Mouse (Mus musculus): ENCODE data around the gene Napa. TPM values are rescaled to one million over a fixed set of nuclear protein-coding genes. Genes with fewer than 3 reads are reported as not detected.

Napa gene
- polyA plus RNA-seq (2015; fragmentation: Nextera tagmentation; extraction: Ambion mirVana): 211 and 233 TPM in 2 replicates

DNA sequence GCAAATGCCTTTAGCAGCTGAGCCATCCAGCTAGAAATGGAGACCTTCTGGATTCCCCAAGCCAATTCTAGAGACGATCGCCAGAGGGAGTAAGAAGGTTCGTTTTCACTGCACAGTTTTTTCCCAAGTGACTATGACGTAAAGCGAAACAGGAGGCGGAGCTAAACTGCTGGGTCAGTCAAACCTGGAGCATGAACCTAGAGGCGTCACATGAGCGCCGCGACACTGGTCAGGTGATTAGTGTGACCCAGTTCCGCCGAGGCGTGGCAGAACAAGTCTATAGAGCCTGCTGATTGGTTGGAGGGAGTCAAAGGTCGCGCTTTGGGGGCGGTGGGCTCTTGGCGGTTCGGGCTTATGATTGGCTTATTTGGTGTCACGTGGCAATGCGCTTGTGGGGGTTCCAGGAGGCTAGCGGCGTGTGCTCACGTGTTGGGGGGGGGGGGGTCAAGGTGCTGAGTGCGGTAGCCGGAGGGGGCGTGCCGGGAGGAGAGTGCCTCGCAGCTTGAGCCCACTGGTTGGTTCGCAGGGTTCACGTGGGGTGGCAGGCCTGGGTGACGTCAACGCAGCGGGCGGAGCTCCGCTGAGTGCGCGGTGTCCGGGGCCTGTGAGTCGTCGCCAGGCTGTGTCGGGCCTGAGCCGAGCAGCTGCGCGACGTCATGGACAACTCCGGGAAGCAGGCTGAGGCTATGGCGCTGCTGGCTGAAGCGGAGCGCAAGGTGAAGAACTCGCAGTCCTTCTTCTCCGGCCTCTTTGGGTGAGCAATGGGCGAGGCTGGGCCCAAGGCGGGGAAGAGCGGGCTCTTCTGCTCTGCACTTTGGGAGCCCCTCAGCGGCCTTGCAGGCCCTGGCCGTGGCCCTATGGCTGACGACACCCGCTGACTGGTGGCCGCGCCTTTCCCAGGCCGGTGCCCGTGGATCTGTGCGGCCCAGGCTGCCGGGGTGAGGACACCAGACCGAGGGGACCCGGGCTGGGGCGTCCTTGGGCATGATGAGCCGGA lies at the start of gene Napa:
Napa (plus strand) TSS at position 438 of the 997 bp plus-strand sequence.
- H3K27ac ChIP-seq (ENCODE audit: low read length): peak within 1 kb of the TSS; percentile 92
- H3K27me3 ChIP-seq (replicated peaks; ENCODE audit: control insufficient read depth, insufficient read depth, low read length): no peaks in the 10 kb centered on the region
- no peaks in the 10 kb centered on the region for H3K9me3 ChIP-seq (ENCODE audit: control insufficient read depth, low read length)
- peak; percentile 99 for ATAC-seq
- H3K9ac ChIP-seq (ENCODE audit: low read depth, low read length): peak within 1 kb of the TSS; percentile 99
- H3K4me2 ChIP-seq (ENCODE audit: low read depth, low read length): peak within 1 kb of the TSS; percentile 93
- H3K4me3 ChIP-seq (ENCODE audit: low read length): peak within 1 kb of the TSS; percentile 97
- under 1% methylated on average over 67 of the region's 68 CpGs for WGBS
- H3K4me1 ChIP-seq (ENCODE audit: control insufficient read depth, insufficient read depth, low read length): peaks cover 24% of the 10 kb centered on the region
- peaks cover 3% of the 10 kb centered on the region; the same call in 1 of the 2 replicates for H3K36me3 ChIP-seq (ENCODE audit: control insufficient read depth, insufficient read depth, low read length)

DNA sequence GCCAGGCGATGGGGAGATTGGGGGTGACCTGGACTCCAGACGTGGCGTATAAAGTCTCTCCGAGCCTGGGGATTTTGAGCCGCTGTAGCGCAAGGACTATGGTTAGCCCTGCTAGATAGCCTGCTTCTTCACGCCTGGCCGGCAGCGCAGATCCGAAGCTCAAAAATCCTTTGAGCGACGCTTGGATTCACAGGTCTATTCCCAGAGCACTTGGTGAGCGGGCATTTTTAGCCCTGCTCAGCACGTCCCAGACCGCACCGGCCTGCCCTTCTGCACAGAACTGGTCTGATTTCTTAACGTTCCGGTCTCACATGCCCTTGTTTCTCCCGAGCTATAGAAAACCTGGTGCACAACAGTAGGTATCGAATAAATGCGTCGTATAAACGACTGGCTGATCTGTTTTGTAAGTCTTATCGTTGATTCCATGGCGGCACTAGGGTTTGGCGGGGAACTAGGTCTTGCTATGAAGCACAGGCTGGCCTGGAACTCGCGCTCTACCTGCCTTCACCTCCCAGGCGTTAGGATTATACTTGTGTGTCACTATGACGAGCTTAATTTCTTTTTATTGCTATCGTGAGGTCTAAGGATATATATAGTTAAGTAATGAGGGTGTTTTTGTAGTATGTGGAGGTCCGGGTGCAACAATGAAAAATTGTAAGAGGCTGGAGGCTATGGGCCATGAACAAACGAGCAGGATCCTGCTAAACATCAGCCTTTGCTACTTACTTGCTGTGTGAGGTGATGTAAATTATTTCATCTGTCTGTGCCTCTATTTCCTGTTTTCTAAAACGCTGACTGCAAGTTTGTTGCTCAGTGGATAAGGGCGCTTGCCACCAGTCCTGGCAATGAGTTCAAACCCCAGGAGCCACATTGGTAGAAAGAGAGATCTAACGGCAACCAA lies 49.3 kb upstream of the Napa start:
- peak overlapping the region; percentile 92 for H3K9ac ChIP-seq (ENCODE audit: low read depth, low read length)
- H3K36me3 ChIP-seq (ENCODE audit: control insufficient read depth, insufficient read depth, low read length): no peaks in the 10 kb centered on the region
- H3K27ac ChIP-seq (ENCODE audit: low read length): peak overlapping the region; percentile 87
- no peak; the same call in 1 of the 2 replicates for ATAC-seq
- no peaks in the 10 kb centered on the region for H3K27me3 ChIP-seq (replicated peaks; ENCODE audit: control insufficient read depth, insufficient read depth, low read length)
- no peaks in the 10 kb centered on the region for H3K9me3 ChIP-seq (ENCODE audit: control insufficient read depth, low read length)
- peaks cover 41% of the 10 kb centered on the region for H3K4me1 ChIP-seq (ENCODE audit: control insufficient read depth, insufficient read depth, low read length)
- 7% methylated on average over 36 of the region's 36 CpGs for WGBS
- peak overlapping the region; percentile 83 for H3K4me3 ChIP-seq (ENCODE audit: low read length)
- H3K4me2 ChIP-seq (ENCODE audit: low read depth, low read length): peak overlapping the region; percentile 94

DNA sequence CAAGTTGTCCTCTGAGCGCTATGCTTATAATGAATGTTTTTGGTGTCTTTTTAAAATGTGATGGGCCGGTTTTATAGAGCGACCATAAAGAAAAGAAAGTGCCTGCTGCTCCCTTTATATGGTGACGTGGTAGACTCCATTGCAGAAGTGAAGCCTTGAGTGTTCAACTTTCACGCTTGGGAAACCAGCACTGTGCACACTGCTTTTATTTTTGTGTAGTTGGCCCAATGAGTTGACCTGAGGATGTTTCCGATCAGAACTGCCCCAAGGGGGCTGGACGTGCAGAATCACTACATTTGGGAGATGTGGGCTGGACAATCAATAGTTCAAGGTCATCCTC lies 48.7 kb upstream of the Napa start:
- H3K4me2 ChIP-seq (ENCODE audit: low read depth, low read length): peak overlapping the region; percentile 94
- no peaks in the 10 kb centered on the region for H3K9me3 ChIP-seq (ENCODE audit: control insufficient read depth, low read length)
- H3K27me3 ChIP-seq (replicated peaks; ENCODE audit: control insufficient read depth, insufficient read depth, low read length): no peaks in the 10 kb centered on the region
- WGBS: 78% methylated on average over 7 of the region's 7 CpGs
- H3K4me3 ChIP-seq (ENCODE audit: low read length): peak overlapping the region; percentile 83
- H3K27ac ChIP-seq (ENCODE audit: low read length): no peak overlapping the region
- ATAC-seq: no peak
- peak overlapping the region; percentile 92; the same call in 1 of the 2 replicates for H3K9ac ChIP-seq (ENCODE audit: low read depth, low read length)
- H3K4me1 ChIP-seq (ENCODE audit: control insufficient read depth, insufficient read depth, low read length): peaks cover 35% of the 10 kb centered on the region
- H3K36me3 ChIP-seq (ENCODE audit: control insufficient read depth, insufficient read depth, low read length): no peaks in the 10 kb centered on the region

- Histone ChIP-seq H3K4me2 (ENCODE audit: low read depth, low read length) (no peak overlapping the region), H3K36me3 (ENCODE audit: control insufficient read depth, insufficient read depth, low read length) (no peaks in the 10 kb centered on the region), H3K27ac (ENCODE audit: low read length) (no peak overlapping the region), H3K4me1 (ENCODE audit: control insufficient read depth, insufficient read depth, low read length) (peaks cover 25% of the 10 kb centered on the region), H3K9ac (ENCODE audit: low read depth, low read length) (no peak overlapping the region), H3K9me3 (ENCODE audit: control insufficient read depth, low read length) (no peaks in the 10 kb centered on the region), H3K4me3 (ENCODE audit: low read length) (no peak overlapping the region), H3K27me3 (replicated peaks; ENCODE audit: control insufficient read depth, insufficient read depth, low read length) (no peaks in the 10 kb centered on the region)
- 84% methylated on average over 3 of the region's 3 CpGs for WGBS
- no peak for ATAC-seq
Observed at GRCm38 (mm10) chr7:16050600-16050999, 47.7 kb upstream of the Napa start.

- H3K9me3 ChIP-seq (ENCODE audit: control insufficient read depth, low read length): no peaks in the 10 kb centered on the region
- H3K36me3 ChIP-seq (ENCODE audit: control insufficient read depth, insufficient read depth, low read length): no peaks in the 10 kb centered on the region
- H3K4me2 ChIP-seq (ENCODE audit: low read depth, low read length): peak overlapping the region; percentile 83
- H3K4me1 ChIP-seq (ENCODE audit: control insufficient read depth, insufficient read depth, low read length): peaks cover 17% of the 10 kb centered on the region
- H3K4me3 ChIP-seq (ENCODE audit: low read length): peak overlapping the region; percentile 71
- H3K27me3 ChIP-seq (replicated peaks; ENCODE audit: control insufficient read depth, insufficient read depth, low read length): no peaks in the 10 kb centered on the region
- H3K27ac ChIP-seq (ENCODE audit: low read length): peak overlapping the region; percentile 90
- 5% methylated on average over 19 of the region's 19 CpGs for WGBS
- peak; percentile 32 for ATAC-seq
- H3K9ac ChIP-seq (ENCODE audit: low read depth, low read length): peak overlapping the region; percentile 76
Observed at GRCm38 (mm10) chr7:16051883-16052595, 46.2 kb upstream of the Napa start.

DNA sequence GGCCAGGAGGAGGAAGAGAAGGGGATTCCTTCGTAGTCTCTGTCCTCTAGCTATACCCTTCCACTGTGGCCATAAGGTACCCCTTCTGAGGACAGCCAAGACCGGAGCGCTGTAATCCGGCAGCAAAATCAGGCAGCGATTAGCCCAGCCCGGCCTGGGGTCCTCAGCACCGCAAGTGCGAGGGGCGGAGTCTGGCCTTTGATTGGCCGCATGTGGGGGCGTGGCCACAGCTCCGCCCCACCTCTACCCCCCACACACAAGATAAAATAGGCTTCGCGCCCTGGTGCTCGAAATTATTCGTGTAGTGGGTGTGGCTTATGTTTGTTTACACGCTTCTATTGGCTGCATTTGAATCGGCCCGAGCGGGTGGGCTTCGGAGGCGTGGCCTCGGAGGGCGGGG lies 45.6 kb upstream of the Napa start:
- Histone ChIP-seq H3K27me3 (replicated peaks; ENCODE audit: control insufficient read depth, insufficient read depth, low read length) (no peaks in the 10 kb centered on the region), H3K9me3 (ENCODE audit: control insufficient read depth, low read length) (no peaks in the 10 kb centered on the region), H3K4me3 (ENCODE audit: low read length) (peak overlapping the region; percentile 71), H3K4me1 (ENCODE audit: control insufficient read depth, insufficient read depth, low read length) (peaks cover 17% of the 10 kb centered on the region), H3K9ac (ENCODE audit: low read depth, low read length) (peak overlapping the region; percentile 76), H3K36me3 (ENCODE audit: control insufficient read depth, insufficient read depth, low read length) (no peaks in the 10 kb centered on the region), H3K27ac (ENCODE audit: low read length) (peak overlapping the region; percentile 90), H3K4me2 (ENCODE audit: low read depth, low read length) (peak overlapping the region; percentile 83)
- 0% methylated on average over 24 of the region's 24 CpGs for WGBS
- ATAC-seq: peak; percentile 66

GRCm38 (mm10) chr7:16053105-16053504 lies 45.2 kb upstream of the Napa start:
- H3K4me2 ChIP-seq (ENCODE audit: low read depth, low read length): peak overlapping the region; percentile 83
- H3K27me3 ChIP-seq (replicated peaks; ENCODE audit: control insufficient read depth, insufficient read depth, low read length): no peaks in the 10 kb centered on the region
- H3K36me3 ChIP-seq (ENCODE audit: control insufficient read depth, insufficient read depth, low read length): no peaks in the 10 kb centered on the region
- no peak for ATAC-seq
- peaks cover 17% of the 10 kb centered on the region for H3K4me1 ChIP-seq (ENCODE audit: control insufficient read depth, insufficient read depth, low read length)
- peak overlapping the region; percentile 71 for H3K4me3 ChIP-seq (ENCODE audit: low read length)
- H3K9me3 ChIP-seq (ENCODE audit: control insufficient read depth, low read length): no peaks in the 10 kb centered on the region
- H3K9ac ChIP-seq (ENCODE audit: low read depth, low read length): no peak overlapping the region
- 8% methylated on average over 6 of the region's 6 CpGs for WGBS
- no peak overlapping the region for H3K27ac ChIP-seq (ENCODE audit: low read length)

DNA sequence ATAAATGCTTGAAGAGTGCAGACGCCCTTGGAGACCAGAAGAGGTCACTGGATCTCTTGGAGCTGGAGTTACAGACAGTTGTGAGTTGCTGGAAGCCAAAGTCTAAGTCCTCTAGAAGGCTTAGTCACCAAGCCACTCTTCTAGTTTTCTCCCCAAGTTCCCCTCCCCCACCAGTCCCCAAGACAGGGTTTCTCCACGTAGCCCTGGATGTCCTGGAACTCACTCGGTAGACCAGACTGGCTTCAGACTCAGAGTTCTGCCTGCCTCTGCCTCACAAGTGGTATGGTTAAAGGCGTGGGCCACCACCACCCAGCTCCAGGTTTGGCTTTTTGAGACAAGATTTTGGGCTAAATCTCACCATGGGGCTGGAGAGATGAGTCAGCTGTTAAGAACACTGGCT lies 43.3 kb upstream of the Napa start:
- Histone ChIP-seq H3K36me3 (ENCODE audit: control insufficient read depth, insufficient read depth, low read length) (no peaks in the 10 kb centered on the region), H3K4me3 (ENCODE audit: low read length) (no peak overlapping the region), H3K9ac (ENCODE audit: low read depth, low read length) (no peak overlapping the region), H3K9me3 (ENCODE audit: control insufficient read depth, low read length) (no peaks in the 10 kb centered on the region), H3K4me1 (ENCODE audit: control insufficient read depth, insufficient read depth, low read length) (peaks cover 6% of the 10 kb centered on the region; the same call in 1 of the 2 replicates), H3K27me3 (replicated peaks; ENCODE audit: control insufficient read depth, insufficient read depth, low read length) (no peaks in the 10 kb centered on the region), H3K4me2 (ENCODE audit: low read depth, low read length) (no peak overlapping the region), H3K27ac (ENCODE audit: low read length) (no peak overlapping the region)
- ATAC-seq: no peak
- WGBS: 61% methylated on average over 4 of the region's 4 CpGs
